Mouse (Mus musculus) MEL (cell line): ENCODE data around the gene Atp8b5. TPM values are rescaled to one million over a fixed set of nuclear protein-coding genes. Genes with fewer than 3 reads are reported as not detected.

Source experiments
- DNase-seq: peaks from one replicate; pipeline ENCODE4 v3.0.0; 2011; ENCODE audit warnings: low read depth, low spot score
- H3K27ac ChIP-seq: 2 replicates; pipeline ENCODE4 v1.5.1; 2012; ENCODE audit warnings: low read depth, mild to moderate bottlenecking, control low read depth, low read length, moderate library complexity; ENCODE audit not compliant: control insufficient read depth
- H3K27me3 ChIP-seq, 2 experiments: fragments of 150-350 bp in 1 of 2; sonication (generic) in 1 of 2; 2 replicates each; pipeline ENCODE4 v1.6.1; 2012; ENCODE audit warnings: low read length in 2 of 2, mild to moderate bottlenecking in 2 of 2, improper control_type of control experiment in 1 of 2, moderate library complexity in 1 of 2; ENCODE audit not compliant: insufficient read depth in 2 of 2, control insufficient read depth in 1 of 2
- H3K36me3 ChIP-seq, 2 experiments: 2 replicates each; pipeline ENCODE4 v1.6.1; 2012 to 2014; ENCODE audit warnings: low read length in 2 of 2, improper control_type of control experiment in 1 of 2, inconsistent platforms in 1 of 2, mild to moderate bottlenecking in 1 of 2; ENCODE audit not compliant: insufficient read depth in 2 of 2, control insufficient read depth in 1 of 2
- H3K4me1 ChIP-seq, 2 experiments: fragments of 150-350 bp in 1 of 2; sonication (generic) in 1 of 2; 2 replicates each; pipeline ENCODE4 v1.6.1; 2012; ENCODE audit warnings: low read length in 2 of 2, improper control_type of control experiment in 1 of 2, mild to moderate bottlenecking in 1 of 2; ENCODE audit not compliant: insufficient read depth in 2 of 2, control insufficient read depth in 1 of 2
- H3K4me3 ChIP-seq, 2 experiments: fragments of 150-350 bp in 1 of 2; sonication (generic) in 1 of 2; 2 replicates each; pipeline ENCODE4 v1.5.1; 2012; ENCODE audit warnings: low read depth in 2 of 2, low read length in 2 of 2, mild to moderate bottlenecking in 2 of 2, moderate library complexity in 2 of 2, control low read depth in 1 of 2, improper control_type of control experiment in 1 of 2; ENCODE audit not compliant: control insufficient read depth in 1 of 2, insufficient read depth in 1 of 2
- H3K79me2 ChIP-seq: 2 replicates; pipeline ENCODE4 v1.6.1; 2012; ENCODE audit warnings: mild to moderate bottlenecking, low read length, moderate library complexity; ENCODE audit not compliant: control insufficient read depth, poor library complexity, insufficient read depth
- H3K9ac ChIP-seq: 2 replicates; pipeline ENCODE4 v1.6.1; 2012; ENCODE audit warnings: low read depth, mild to moderate bottlenecking, control low read depth, low read length, moderate library complexity; ENCODE audit not compliant: control insufficient read depth, poor library complexity, severe bottlenecking
- H3K9me3 ChIP-seq: fragments of 150-350 bp; sonication (generic); replicated peaks from 2 replicates; pipeline ENCODE4 v1.6.1; 2012; ENCODE audit warnings: mild to moderate bottlenecking, low read length, improper control_type of control experiment, moderate library complexity; ENCODE audit not compliant: insufficient read depth
- BHLHE40 ChIP-seq: IDR thresholded peaks from 2 replicates; pipeline ENCODE4 v1.6.1; 2012; ENCODE audit warnings: low read depth, mild to moderate bottlenecking, inconsistent platforms, low read length, improper control_type of control experiment, borderline replicate concordance
- CHD1 ChIP-seq: IDR thresholded peaks from 2 replicates; pipeline ENCODE4 v1.6.1; 2012; ENCODE audit warnings: low read depth, mild to moderate bottlenecking, inconsistent platforms, low read length, improper control_type of control experiment
- CTCF ChIP-seq, 3 experiments: IDR thresholded peaks in 2 of 3; conservative IDR thresholded peaks in 1 of 3; 2 replicates each; pipeline ENCODE4 v1.5.1; 2011 to 2012; ENCODE audit warnings: low read length in 3 of 3, low read depth in 2 of 3, mild to moderate bottlenecking in 2 of 3, improper control_type of control experiment in 1 of 3, inconsistent platforms in 1 of 3, mixed read lengths in 1 of 3, moderate library complexity in 1 of 3; ENCODE audit not compliant: control insufficient read depth in 1 of 3, insufficient read depth in 1 of 3, poor library complexity in 1 of 3, severe bottlenecking in 1 of 3
- ELF1 ChIP-seq: IDR thresholded peaks from 2 replicates; pipeline ENCODE4 v1.6.1; 2014; ENCODE audit warnings: low read depth, mild to moderate bottlenecking, inconsistent platforms, low read length, improper control_type of control experiment, moderate library complexity
- ETS1 ChIP-seq: IDR thresholded peaks from 2 replicates; pipeline ENCODE4 v1.6.1; 2012; ENCODE audit warnings: low read depth, mild to moderate bottlenecking, inconsistent platforms, low read length, improper control_type of control experiment, moderate library complexity
- GABPA ChIP-seq: IDR thresholded peaks from 2 replicates; pipeline ENCODE4 v1.6.1; 2012; ENCODE audit warnings: low read depth, mild to moderate bottlenecking, inconsistent platforms, low read length, improper control_type of control experiment, moderate library complexity
- JUND ChIP-seq: IDR thresholded peaks from 2 replicates; pipeline ENCODE4 v1.6.1; 2011; ENCODE audit warnings: low read depth, mild to moderate bottlenecking, improper control_type of control experiment, low read length
- MAX ChIP-seq: IDR thresholded peaks from 2 replicates; pipeline ENCODE4 v1.6.1; 2011; ENCODE audit warnings: low read length, improper control_type of control experiment
- MAZ ChIP-seq: IDR thresholded peaks from 2 replicates; pipeline ENCODE4 v1.6.1; 2012; ENCODE audit warnings: low read depth, mild to moderate bottlenecking, inconsistent platforms, low read length, improper control_type of control experiment
- MXI1 ChIP-seq: IDR thresholded peaks from 2 replicates; pipeline ENCODE4 v1.6.1; 2011; ENCODE audit warnings: mild to moderate bottlenecking, low read depth, low read length, improper control_type of control experiment
- MYC ChIP-seq: IDR thresholded peaks from 2 replicates; pipeline ENCODE4 v1.6.1; 2011; ENCODE audit warnings: low read depth, mild to moderate bottlenecking, low read length, improper control_type of control experiment, moderate library complexity
- NELFE ChIP-seq: IDR thresholded peaks from 2 replicates; pipeline ENCODE4 v1.6.1; 2011; ENCODE audit warnings: low read depth, low read length, improper control_type of control experiment
- NRF1 ChIP-seq: IDR thresholded peaks from 2 replicates; pipeline ENCODE4 v1.6.1; 2014; ENCODE audit warnings: low read depth, mild to moderate bottlenecking, inconsistent platforms, low read length, improper control_type of control experiment, moderate library complexity; ENCODE audit not compliant: poor library complexity, insufficient read depth, severe bottlenecking
- POLR2A ChIP-seq, 2 experiments: IDR thresholded peaks; 2 replicates each; pipeline ENCODE4 v1.6.1; 2011 to 2012; ENCODE audit warnings: low read length in 2 of 2, mild to moderate bottlenecking in 2 of 2, control low read depth in 1 of 2, improper control_type of control experiment in 1 of 2, low read depth in 1 of 2, moderate library complexity in 1 of 2; ENCODE audit not compliant: control insufficient read depth in 1 of 2, insufficient read depth in 1 of 2, poor library complexity in 1 of 2
- POLR2AphosphoS2 ChIP-seq: IDR thresholded peaks from 2 replicates; pipeline ENCODE4 v1.6.1; 2011; ENCODE audit warnings: low read length, improper control_type of control experiment
- SIN3A ChIP-seq: IDR thresholded peaks from 2 replicates; pipeline ENCODE4 v1.6.1; 2012; ENCODE audit warnings: low read length, improper control_type of control experiment, inconsistent platforms
- USF1 ChIP-seq: IDR thresholded peaks from 2 replicates; pipeline ENCODE4 v1.6.1; 2014; ENCODE audit warnings: low read depth, mild to moderate bottlenecking, inconsistent platforms, low read length, improper control_type of control experiment, moderate library complexity
- ZMIZ1 ChIP-seq: IDR thresholded peaks from 2 replicates; pipeline ENCODE4 v1.6.1; 2012; ENCODE audit warnings: low read depth, mild to moderate bottlenecking, inconsistent platforms, low read length, improper control_type of control experiment, moderate library complexity
- polyA plus RNA-seq, 2 experiments: library from polyadenylated mRNA; stranded (reverse) in 1 of 2; unstranded in 1 of 2; fragments of >175 nt in 1 of 2; fragments of >200 nt in 1 of 2; gene quantifications; 2 replicates each; pipeline versions ENCODE4 v1.2.1 to v1.2.4; 2012; ENCODE audit warnings: low replicate concordance in 2 of 2, low read depth in 1 of 2; ENCODE audit not compliant: insufficient read length in 2 of 2, insufficient read depth in 1 of 2, missing spikeins in 1 of 2
- total RNA-seq: library from RNA; depleted of rRNA; stranded (reverse); fragments of 300-350 nt; gene quantifications from 2 replicates; pipeline ENCODE4 v1.2.3, GENCODE M21; 2012

The Atp8b5 gene
- total and polyA plus RNA-seq, 3 experiments: 4.9 to 5.0 TPM; not detected in 1

DNA sequence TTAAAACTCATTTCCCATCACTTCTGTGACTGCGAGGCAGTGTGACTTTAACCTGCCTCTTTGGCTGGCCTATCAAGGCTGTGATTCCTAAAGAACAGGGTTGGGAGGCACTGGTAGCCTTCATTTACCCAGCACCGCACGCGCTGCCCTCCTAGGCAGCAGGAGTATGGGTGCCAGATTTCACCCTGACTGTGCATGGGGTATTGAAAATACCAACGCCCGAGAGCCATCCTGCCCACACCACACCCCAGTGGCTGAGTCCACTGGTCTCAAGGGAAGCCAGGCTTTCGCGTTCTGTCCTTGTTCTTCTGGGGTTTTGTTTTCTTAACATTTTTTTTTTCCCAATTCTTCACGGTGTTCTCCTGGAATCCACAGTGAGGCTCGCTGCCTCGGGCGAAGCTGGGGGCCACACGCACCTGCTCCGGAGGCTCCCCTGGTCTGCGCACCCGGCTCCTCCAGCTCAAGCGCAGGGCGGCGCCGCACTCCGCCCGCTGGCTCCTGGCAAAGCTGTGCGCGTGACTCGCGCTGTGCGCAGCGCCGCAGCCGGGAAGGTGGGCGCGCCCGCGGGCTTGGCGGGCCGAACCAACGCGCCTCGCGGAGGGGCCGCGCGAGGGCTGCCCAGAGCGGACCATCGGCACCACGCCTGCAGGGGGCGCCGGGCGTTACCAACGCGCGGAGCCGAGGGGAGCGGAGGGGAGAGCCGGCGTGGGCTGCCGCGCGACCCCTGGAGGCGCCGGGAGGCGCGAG is 114.6 kb downstream of the Atp8b5 start, which contains the start of gene Rusc2:
Rusc2 (plus strand) TSS at position 572 of the 747 bp plus-strand sequence.
- Histone ChIP-seq H3K27me3 (no peaks in the 10 kb centered on the region), H3K79me2 (0 out of 2 replicates have a peak, but pooled peaks cover 1% of the 10 kb centered on the region), H3K9me3 (no peaks in the 10 kb centered on the region), H3K36me3 (peaks cover 0 to 14% of the 10 kb centered on the region in 2 experiments; a peak in 2 of 4 replicates), H3K9ac (peak within 1 kb of the TSS; percentile 56), H3K27ac (peak within 1 kb of the TSS; percentile 7; the same call in 1 of the 2 replicates), H3K4me1 (peaks cover 6 to 14% of the 10 kb centered on the region in 2 experiments; a peak in 3 of 4 replicates), H3K4me3 (peak within 1 kb of the TSS; percentile 61 to 94)
- TF ChIP-seq MAZ (no peak), MAX (peak; percentile 28; the same call in 1 of the 2 replicates), POLR2A (IDR thresholded peaks at IDR 0.05; ENCODE audit: control insufficient read depth in 1 of 2, insufficient read depth in 1 of 2, low read depth in 1 of 2, low read length in 2 of 2, poor library complexity in 1 of 2) (peak; percentile 60 to 72; a peak in 3 of 4 replicates), USF1 (0 out of 2 replicates have a peak, but pooled peaks have one; percentile 38), MXI1 (peak; percentile 59), CTCF (IDR thresholded peaks at IDR 0.05 in 2 of 3, conservative IDR thresholded peaks at IDR 0.05 in 1 of 3; ENCODE audit: control insufficient read depth in 1 of 3, insufficient read depth in 1 of 3, low read depth in 2 of 3, low read length in 3 of 3, poor library complexity in 1 of 3, severe bottlenecking in 1 of 3) (peak in 2 of 3 experiments; percentile 21 to 43; a peak in 3 of 6 replicates), NRF1 (peak; percentile 58; the same call in 1 of the 2 replicates), POLR2AphosphoS2 (peak; percentile 67; the same call in 1 of the 2 replicates), CHD1 (peak; percentile 88; the same call in 1 of the 2 replicates), ZMIZ1 (peak; percentile 78), BHLHE40 (peak; percentile 39; the same call in 1 of the 2 replicates), ELF1 (no peak), NELFE (peak; percentile 36; the same call in 1 of the 2 replicates), MYC (no peak), SIN3A (no peak), ETS1 (no peak), GABPA (no peak), JUND (no peak)
- DNase-seq: peak; percentile 79
